Mouse (Mus musculus): ENCODE data around the gene Ankrd40. TPM values are rescaled to one million over a fixed set of nuclear protein-coding genes. Genes with fewer than 3 reads are reported as not detected.

Gene Ankrd40
- total RNA-seq (2021) (100 to 1,000 TPM; 254 to 285 TPM), polyA plus RNA-seq (2012; rRNA removed) (287 and 346 TPM in 2 replicates)
- long read RNA-seq, transcript Ankrd40-203 (5 exons, 3,487 nt) = major isoform, 255 of 273 reads
- long read RNA-seq, partial matches to known transcripts = 6 of 273 reads
- long read RNA-seq, other reads (novel, unspliced or antisense) = 6 of 273 reads

- WGBS = under 1% methylated on average over 73 of the region's 78 CpGs
- Histone ChIP-seq H3K4me1 (ENCODE audit: control insufficient read depth, insufficient read depth, low read length) (peaks cover 11% of the 10 kb centered on the region), H3K9ac (ENCODE audit: low read depth, low read length) (peak within 1 kb of the TSS; percentile 87), H3K27me3 (ENCODE audit: control insufficient read depth, insufficient read depth, low read length) (no peaks in the 10 kb centered on the region), H3K27ac (peak within 1 kb of the TSS; percentile 99), H3K79me2 (replicated peaks; ENCODE audit: control insufficient read depth, insufficient read depth, low read length) (peaks cover 4% of the 10 kb centered on the region; the same call in 1 of the 2 replicates), H3K36me3 (ENCODE audit: control insufficient read depth, insufficient read depth, low read length) (peaks cover 32% of the 10 kb centered on the region), H3K4me3 (peak within 1 kb of the TSS; percentile 78)
- peak; percentile 95 to 96 for DNase-seq
- intact Hi-C loops (cut with DNase I) = loop anchor here (5.0 kb wide), 1 partner anchor 219 kb away; the partner anchor contains the start of gene Rsad1
- no peak for TF ChIP-seq CTCF (IDR thresholded peaks at IDR 0.05)
- TF ChIP-seq POLR2A (IDR thresholded peaks at IDR 0.05; ENCODE audit: insufficient read depth, low read depth, low read length) = peak; percentile 97
- peak; percentile 91 for TF ChIP-seq EP300 (IDR thresholded peaks at IDR 0.05; ENCODE audit: insufficient read depth, low read depth, low read length)
Observed at GRCm38 (mm10) chr11:94327693-94328643, at the start of gene Ankrd40. Gene Ankrd40 (plus strand): TSS chr11:94328001.

GRCm38 (mm10) chr11:94281199-94282181 lies 46.3 kb upstream of the Ankrd40 start, which contains the start of gene Gm21885:
Gene Gm21885 (plus strand): TSS chr11:94281873.
- Histone ChIP-seq H3K79me2 (replicated peaks; ENCODE audit: control insufficient read depth, insufficient read depth, low read length) (no peaks in the 10 kb centered on the region), H3K27ac (peak within 1 kb of the TSS; percentile 26), H3K36me3 (ENCODE audit: control insufficient read depth, insufficient read depth, low read length) (no peaks in the 10 kb centered on the region), H3K9ac (ENCODE audit: low read depth, low read length) (no peak within 1 kb of the TSS), H3K4me3 (no peak within 1 kb of the TSS), H3K27me3 (ENCODE audit: control insufficient read depth, insufficient read depth, low read length) (no peaks in the 10 kb centered on the region), H3K4me1 (ENCODE audit: control insufficient read depth, insufficient read depth, low read length) (peaks cover 5% of the 10 kb centered on the region)
- TF ChIP-seq POLR2A (IDR thresholded peaks at IDR 0.05; ENCODE audit: insufficient read depth, low read depth, low read length) (no peak), EP300 (IDR thresholded peaks at IDR 0.05; ENCODE audit: insufficient read depth, low read depth, low read length) (0 out of 2 replicates have a peak, but pooled peaks have one; percentile 22), CTCF (IDR thresholded peaks at IDR 0.05) (no peak)
- peak; percentile 41 to 54 for DNase-seq
- intact Hi-C loops (cut with DNase I) = no loop called here
- 59% methylated on average over 11 of the region's 11 CpGs for WGBS

- peaks cover under 1% of the 10 kb centered on the region; the same call in 1 of the 2 replicates for H3K36me3 ChIP-seq (ENCODE audit: control insufficient read depth, insufficient read depth, low read length)
- no peak for DNase-seq
- no peak overlapping the region for H3K4me3 ChIP-seq
- H3K79me2 ChIP-seq (replicated peaks; ENCODE audit: control insufficient read depth, insufficient read depth, low read length) = no peaks in the 10 kb centered on the region
- no peak for TF ChIP-seq CTCF (IDR thresholded peaks at IDR 0.05)
- no peak for TF ChIP-seq EP300 (IDR thresholded peaks at IDR 0.05; ENCODE audit: insufficient read depth, low read depth, low read length)
- TF ChIP-seq POLR2A (IDR thresholded peaks at IDR 0.05; ENCODE audit: insufficient read depth, low read depth, low read length) = no peak
- H3K9ac ChIP-seq (ENCODE audit: low read depth, low read length) = no peak overlapping the region
- peaks cover 7% of the 10 kb centered on the region for H3K4me1 ChIP-seq (ENCODE audit: control insufficient read depth, insufficient read depth, low read length)
- intact Hi-C loops (cut with DNase I) = no loop called here
- 50% methylated on average over 5 of the region's 5 CpGs for WGBS
- H3K27ac ChIP-seq = no peak overlapping the region
- H3K27me3 ChIP-seq (ENCODE audit: control insufficient read depth, insufficient read depth, low read length) = no peaks in the 10 kb centered on the region
Observed at GRCm38 (mm10) chr11:94282291-94282690, 45.5 kb upstream of the Ankrd40 start.

DNA sequence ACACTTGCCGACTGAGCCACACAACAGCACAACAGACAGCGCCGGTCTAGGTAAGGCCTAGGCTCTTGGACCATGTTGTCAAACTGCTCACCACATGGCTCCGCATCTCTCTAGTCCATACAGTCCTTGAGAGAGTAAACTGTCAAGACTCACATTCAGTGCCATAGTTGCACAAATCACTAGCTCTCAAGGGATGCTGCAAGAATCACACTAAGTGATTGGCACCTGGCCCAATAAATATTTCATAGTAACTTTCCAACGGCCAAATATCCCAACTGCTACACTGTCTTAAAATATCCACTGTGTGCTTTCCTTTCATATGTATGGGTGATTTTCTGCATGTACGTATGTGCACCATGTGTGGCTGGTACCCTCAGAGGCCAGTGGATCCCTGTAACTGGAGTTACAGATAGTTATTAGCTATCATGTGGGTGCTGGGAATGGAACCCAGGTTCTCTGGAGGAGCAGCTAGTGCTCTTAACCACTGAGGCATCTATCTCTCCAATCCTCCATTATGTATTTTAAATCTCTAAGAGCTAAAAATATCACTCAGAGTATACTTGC lies 44.2 kb upstream of the Ankrd40 start:
- WGBS = 81% methylated on average over 6 of the region's 6 CpGs
- peaks cover 7% of the 10 kb centered on the region for H3K4me1 ChIP-seq (ENCODE audit: control insufficient read depth, insufficient read depth, low read length)
- H3K27me3 ChIP-seq (ENCODE audit: control insufficient read depth, insufficient read depth, low read length) = no peaks in the 10 kb centered on the region
- peaks cover 6% of the 10 kb centered on the region for H3K36me3 ChIP-seq (ENCODE audit: control insufficient read depth, insufficient read depth, low read length)
- no peak overlapping the region for H3K4me3 ChIP-seq
- no peak overlapping the region for H3K27ac ChIP-seq
- H3K79me2 ChIP-seq (replicated peaks; ENCODE audit: control insufficient read depth, insufficient read depth, low read length) = no peaks in the 10 kb centered on the region
- intact Hi-C loops (cut with DNase I) = no loop called here
- TF ChIP-seq EP300 (IDR thresholded peaks at IDR 0.05; ENCODE audit: insufficient read depth, low read depth, low read length) = no peak
- TF ChIP-seq CTCF (IDR thresholded peaks at IDR 0.05) = no peak
- TF ChIP-seq POLR2A (IDR thresholded peaks at IDR 0.05; ENCODE audit: insufficient read depth, low read depth, low read length) = no peak
- no peak for DNase-seq
- no peak overlapping the region for H3K9ac ChIP-seq (ENCODE audit: low read depth, low read length)

Measured in heart, adult 2 months (tissue).